Mouse (Mus musculus): ENCODE measurements around the gene Maml2. TPM values are rescaled to one million over a fixed set of nuclear protein-coding genes. Genes with fewer than 3 reads are reported as not detected.
A peak's percentile ranks its signal among the peaks of the same experiment; 100 is the strongest.

Maml2 gene
- polyA plus RNA-seq, 1 experiment from 2014 or later, result 10.7 TPM

DNA sequence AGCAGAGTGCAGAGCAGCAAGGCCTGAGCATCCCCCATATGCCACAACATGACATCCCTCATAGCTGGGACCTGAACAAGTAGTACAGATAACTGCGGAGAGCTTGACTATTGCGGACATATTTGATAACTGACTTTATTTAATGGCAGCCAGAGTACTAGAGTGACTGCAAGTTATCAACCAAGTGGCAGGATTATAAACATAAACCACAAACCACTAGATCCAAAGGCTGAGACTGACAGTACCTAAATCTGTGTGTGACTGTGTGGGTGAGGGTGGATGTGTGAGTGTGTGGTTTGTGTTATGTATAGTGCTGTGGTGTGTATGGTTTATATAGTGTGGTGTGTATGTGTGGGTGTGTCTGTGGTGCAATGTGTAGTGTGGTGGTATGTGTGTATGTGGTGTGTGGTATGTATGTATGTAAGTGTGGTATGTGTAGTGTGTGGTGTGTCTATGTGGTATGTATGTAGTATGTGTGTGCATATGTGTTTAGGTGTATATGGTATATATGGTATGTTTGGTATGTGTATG, 220.7 kb downstream of the Maml2 start:
- 96% methylated on average over 2 of the region's 2 CpGs for WGBS
- Histone ChIP-seq H3K27me3 (ENCODE audit: control insufficient read depth, insufficient read depth, low read length) (no peaks in the 10 kb centered on the region), H3K4me2 (replicated peaks; ENCODE audit: low read depth, low read length) (no peak overlapping the region), H3K4me1 (ENCODE audit: control insufficient read depth, insufficient read depth, low read length) (peaks cover 6% of the 10 kb centered on the region; the same call in 1 of the 2 replicates), H3K4me3 (ENCODE audit: low read length) (no peak overlapping the region), H3K9me3 (ENCODE audit: control insufficient read depth, low read length) (no peaks in the 10 kb centered on the region), H3K27ac (ENCODE audit: low read depth, low read length) (peak overlapping the region; percentile 42; the same call in 1 of the 2 replicates), H3K36me3 (ENCODE audit: control insufficient read depth, insufficient read depth, low read length) (no peaks in the 10 kb centered on the region), H3K9ac (ENCODE audit: low read depth, low read length) (no peak overlapping the region)
- ATAC-seq (ENCODE audit: low FRiP score, low TSS enrichment), result peak; percentile 68; the same call in 1 of the 2 replicates

DNA sequence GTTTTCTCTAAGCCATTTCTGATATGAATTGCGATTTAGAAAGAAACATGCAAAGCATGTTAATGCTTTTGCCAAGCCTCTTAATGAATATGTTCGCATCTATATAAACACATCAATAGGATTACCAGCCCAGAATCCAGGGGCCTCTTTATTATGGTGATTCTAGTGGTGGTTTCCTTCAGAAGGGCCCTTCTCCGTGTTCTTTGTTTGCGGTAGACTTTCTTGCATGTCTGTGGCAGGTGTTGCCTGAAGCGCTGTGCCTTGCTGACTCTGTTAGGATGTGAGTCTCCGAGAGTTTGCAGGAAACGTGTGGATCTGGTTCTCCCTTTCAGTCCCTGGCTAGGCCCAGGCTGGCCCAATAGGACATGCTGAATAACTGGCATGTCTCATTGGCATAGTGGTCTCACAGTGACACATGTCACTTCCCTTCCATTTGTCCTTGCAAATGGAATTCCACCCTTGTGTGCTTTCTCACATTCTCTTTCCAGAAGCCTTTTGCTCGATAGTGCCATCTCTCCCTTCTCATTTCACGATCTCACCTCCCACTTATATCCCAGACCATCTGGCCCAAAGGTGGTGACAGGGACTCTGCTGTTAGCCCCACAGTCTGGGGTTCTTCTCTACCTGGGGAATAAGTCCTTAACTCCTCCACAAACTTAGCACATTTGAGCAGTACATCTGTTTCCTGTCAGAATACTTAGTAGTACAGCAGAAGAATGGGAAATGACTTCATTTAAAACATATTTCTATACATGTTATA, 224.5 kb downstream of the Maml2 start:
- Histone ChIP-seq H3K4me2 (replicated peaks; ENCODE audit: low read depth, low read length) (no peak overlapping the region), H3K4me1 (ENCODE audit: control insufficient read depth, insufficient read depth, low read length) (peaks cover 20% of the 10 kb centered on the region), H3K9me3 (ENCODE audit: control insufficient read depth, low read length) (no peaks in the 10 kb centered on the region), H3K4me3 (ENCODE audit: low read length) (no peak overlapping the region), H3K9ac (ENCODE audit: low read depth, low read length) (no peak overlapping the region), H3K36me3 (ENCODE audit: control insufficient read depth, insufficient read depth, low read length) (no peaks in the 10 kb centered on the region), H3K27ac (ENCODE audit: low read depth, low read length) (no peak overlapping the region), H3K27me3 (ENCODE audit: control insufficient read depth, insufficient read depth, low read length) (no peaks in the 10 kb centered on the region)
- ATAC-seq (ENCODE audit: low FRiP score, low TSS enrichment), result no peak
- WGBS, result 73% methylated on average over 9 of the region's 9 CpGs

DNA sequence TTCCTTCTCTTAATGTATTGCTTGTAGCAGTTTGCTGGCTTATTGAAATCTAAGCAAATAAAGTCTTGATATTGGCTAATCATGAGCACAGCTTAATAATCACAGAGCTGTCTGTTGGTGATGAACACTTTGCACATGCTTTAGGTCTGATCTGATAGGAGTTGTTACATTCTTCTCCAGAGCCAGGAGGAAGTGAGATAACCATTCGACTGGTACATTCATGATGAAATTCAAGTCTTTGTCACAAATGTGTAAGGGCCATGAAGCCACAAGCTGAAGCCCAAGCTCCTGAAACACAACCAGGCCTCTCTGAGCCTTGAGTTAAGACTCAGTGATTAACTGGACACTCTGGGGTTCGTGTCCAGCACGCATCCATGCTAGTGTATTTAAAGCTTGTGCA, 225.3 kb downstream of the Maml2 start:
- no peak overlapping the region for H3K27ac ChIP-seq (ENCODE audit: low read depth, low read length)
- no peaks in the 10 kb centered on the region for H3K27me3 ChIP-seq (ENCODE audit: control insufficient read depth, insufficient read depth, low read length)
- WGBS, result 85% methylated on average over 3 of the region's 3 CpGs
- H3K4me3 ChIP-seq (ENCODE audit: low read length), result no peak overlapping the region
- no peaks in the 10 kb centered on the region for H3K36me3 ChIP-seq (ENCODE audit: control insufficient read depth, insufficient read depth, low read length)
- peaks cover 26% of the 10 kb centered on the region for H3K4me1 ChIP-seq (ENCODE audit: control insufficient read depth, insufficient read depth, low read length)
- no peak for ATAC-seq (ENCODE audit: low FRiP score, low TSS enrichment)
- no peaks in the 10 kb centered on the region for H3K9me3 ChIP-seq (ENCODE audit: control insufficient read depth, low read length)
- no peak overlapping the region for H3K9ac ChIP-seq (ENCODE audit: low read depth, low read length)
- no peak overlapping the region for H3K4me2 ChIP-seq (replicated peaks; ENCODE audit: low read depth, low read length)

DNA sequence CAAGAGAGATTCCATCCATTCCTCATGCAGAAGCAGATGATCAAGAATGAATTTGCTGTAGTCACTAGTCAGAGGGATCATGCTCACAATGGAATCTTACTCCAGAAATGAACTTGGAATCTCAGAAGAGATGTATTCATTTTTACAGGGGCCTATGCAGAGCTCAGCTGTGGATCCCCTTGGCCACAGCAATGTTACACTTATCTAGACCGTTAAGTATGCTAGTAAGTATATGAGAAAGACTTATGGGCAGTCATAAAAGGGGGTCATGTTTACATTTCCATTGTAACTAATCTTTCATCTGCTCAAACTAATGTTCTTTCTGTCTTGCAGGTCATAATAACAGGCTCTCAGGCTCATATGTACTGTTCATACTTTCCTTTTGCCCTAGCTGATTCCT, 227.3 kb downstream of the Maml2 start:
- H3K27me3 ChIP-seq (ENCODE audit: control insufficient read depth, insufficient read depth, low read length), result no peaks in the 10 kb centered on the region
- ATAC-seq (ENCODE audit: low FRiP score, low TSS enrichment), result peak; percentile 19; the same call in 1 of the 2 replicates
- H3K27ac ChIP-seq (ENCODE audit: low read depth, low read length), result peak overlapping the region; percentile 70
- no peaks in the 10 kb centered on the region for H3K9me3 ChIP-seq (ENCODE audit: control insufficient read depth, low read length)
- H3K9ac ChIP-seq (ENCODE audit: low read depth, low read length), result no peak overlapping the region
- WGBS, result 55% methylated on average over 1 of the region's 1 CpGs
- H3K4me1 ChIP-seq (ENCODE audit: control insufficient read depth, insufficient read depth, low read length), result peaks cover 30% of the 10 kb centered on the region
- H3K4me3 ChIP-seq (ENCODE audit: low read length), result no peak overlapping the region
- no peak overlapping the region for H3K4me2 ChIP-seq (replicated peaks; ENCODE audit: low read depth, low read length)
- H3K36me3 ChIP-seq (ENCODE audit: control insufficient read depth, insufficient read depth, low read length), result no peaks in the 10 kb centered on the region

DNA sequence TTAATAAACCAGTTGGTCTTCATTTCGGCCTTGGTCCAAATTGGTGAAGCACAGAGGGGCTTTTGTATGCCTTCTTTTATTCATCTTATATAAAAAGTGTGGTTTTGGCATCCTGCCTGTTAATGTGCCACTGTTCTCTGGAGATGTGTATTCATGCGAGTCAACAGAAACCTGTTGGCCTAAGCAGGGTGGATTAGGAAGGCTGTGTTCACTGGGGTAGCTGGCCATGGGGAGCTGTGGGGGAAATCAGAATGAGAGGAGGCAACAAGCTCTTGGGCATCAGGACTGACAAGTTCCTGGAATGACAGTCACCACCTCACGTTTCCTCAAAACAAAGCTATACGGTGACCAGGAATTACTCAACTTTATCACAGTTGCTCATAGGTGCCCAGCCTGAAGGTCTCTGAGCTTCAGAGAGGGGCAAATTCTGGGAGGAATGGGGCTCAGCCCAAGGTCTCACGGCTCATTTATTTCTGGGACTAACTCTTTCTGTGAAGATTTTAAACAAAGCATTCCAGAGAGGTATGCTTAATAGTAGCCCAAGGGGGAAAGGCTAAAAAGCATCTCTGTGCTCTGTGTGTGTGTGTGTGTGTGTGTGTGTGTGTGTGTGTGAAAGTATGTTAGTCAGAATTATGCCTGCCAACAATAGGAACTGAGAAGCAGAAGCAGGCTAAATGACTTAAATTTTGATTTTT, 228.0 kb downstream of the Maml2 start:
- Histone ChIP-seq H3K4me1 (ENCODE audit: control insufficient read depth, insufficient read depth, low read length) (peaks cover 33% of the 10 kb centered on the region), H3K36me3 (ENCODE audit: control insufficient read depth, insufficient read depth, low read length) (no peaks in the 10 kb centered on the region), H3K27me3 (ENCODE audit: control insufficient read depth, insufficient read depth, low read length) (no peaks in the 10 kb centered on the region), H3K9ac (ENCODE audit: low read depth, low read length) (no peak overlapping the region), H3K9me3 (ENCODE audit: control insufficient read depth, low read length) (no peaks in the 10 kb centered on the region), H3K4me3 (ENCODE audit: low read length) (no peak overlapping the region), H3K4me2 (replicated peaks; ENCODE audit: low read depth, low read length) (no peak overlapping the region), H3K27ac (ENCODE audit: low read depth, low read length) (peak overlapping the region; percentile 70)
- 53% methylated on average over 5 of the region's 5 CpGs for WGBS
- peak; percentile 68 for ATAC-seq (ENCODE audit: low FRiP score, low TSS enrichment)

DNA sequence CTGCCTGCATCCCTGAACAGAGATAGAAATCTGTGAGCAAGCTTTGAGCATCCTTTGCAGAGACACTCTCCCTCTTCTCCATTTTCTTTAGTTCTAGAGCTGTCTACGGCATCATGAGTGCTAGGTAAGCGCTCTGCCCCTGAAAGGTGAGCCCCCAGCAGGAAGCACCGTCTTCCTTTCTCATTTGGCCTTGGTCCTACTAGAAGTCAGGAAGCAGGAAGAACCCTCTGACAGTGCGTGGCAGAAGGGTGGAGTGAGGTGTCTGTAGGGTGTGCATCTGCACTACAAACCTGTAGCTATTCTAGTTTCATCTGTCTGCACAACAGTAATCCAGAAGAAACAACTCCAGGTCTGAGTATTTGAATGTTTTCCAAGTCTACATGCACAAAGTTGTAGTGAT, 232.8 kb downstream of the Maml2 start:
- ATAC-seq (ENCODE audit: low FRiP score, low TSS enrichment), result no peak
- WGBS, result 78% methylated on average over 4 of the region's 4 CpGs

DNA sequence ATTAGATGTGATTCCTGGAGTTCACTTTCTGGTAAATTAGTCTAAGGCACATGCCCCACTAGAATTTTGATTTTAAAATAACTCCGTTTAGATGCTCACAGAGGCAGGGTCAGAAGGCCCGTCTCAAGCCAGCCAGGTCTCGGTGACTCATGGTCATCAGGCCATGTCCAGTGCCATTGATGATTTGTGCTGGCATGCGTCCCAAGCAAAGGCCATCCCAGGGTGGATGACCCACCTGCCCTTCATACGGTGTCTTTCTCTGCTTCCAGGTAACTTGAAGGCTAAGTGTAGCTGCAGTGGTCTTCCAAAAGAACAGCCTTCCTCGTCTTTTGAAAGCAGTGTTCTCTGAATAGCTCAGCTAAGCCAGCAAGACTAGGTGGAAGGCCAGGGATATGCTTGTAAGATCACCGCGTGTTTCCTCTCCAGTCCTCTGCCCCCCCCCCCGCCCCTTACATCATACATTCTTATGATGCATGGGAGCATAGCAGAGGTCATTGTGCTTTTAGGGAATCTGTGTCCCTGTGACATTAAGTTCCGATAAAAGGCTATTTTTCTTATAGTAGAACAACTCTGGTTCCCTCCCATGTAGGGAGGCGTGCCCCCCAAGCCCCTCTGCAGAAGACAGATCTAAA, 235.4 kb downstream of the Maml2 start:
- no peaks in the 10 kb centered on the region for H3K27me3 ChIP-seq (ENCODE audit: control insufficient read depth, insufficient read depth, low read length)
- no peak overlapping the region for H3K9ac ChIP-seq (ENCODE audit: low read depth, low read length)
- no peak overlapping the region for H3K4me3 ChIP-seq (ENCODE audit: low read length)
- ATAC-seq (ENCODE audit: low FRiP score, low TSS enrichment), result no peak
- H3K4me1 ChIP-seq (ENCODE audit: control insufficient read depth, insufficient read depth, low read length), result peaks cover 35% of the 10 kb centered on the region
- no peaks in the 10 kb centered on the region for H3K36me3 ChIP-seq (ENCODE audit: control insufficient read depth, insufficient read depth, low read length)
- H3K4me2 ChIP-seq (replicated peaks; ENCODE audit: low read depth, low read length), result no peak overlapping the region
- H3K27ac ChIP-seq (ENCODE audit: low read depth, low read length), result no peak overlapping the region
- WGBS, result 62% methylated on average over 11 of the region's 11 CpGs
- peaks cover 9% of the 10 kb centered on the region for H3K9me3 ChIP-seq (ENCODE audit: control insufficient read depth, low read length)

More for the DNA sequence above, 232.8 kb downstream of the Maml2 start:
- Histone ChIP-seq H3K4me3 (ENCODE audit: low read length) (no peak overlapping the region), H3K36me3 (ENCODE audit: control insufficient read depth, insufficient read depth, low read length) (no peaks in the 10 kb centered on the region), H3K9me3 (ENCODE audit: control insufficient read depth, low read length) (peaks cover 9% of the 10 kb centered on the region), H3K4me1 (ENCODE audit: control insufficient read depth, insufficient read depth, low read length) (peaks cover 28% of the 10 kb centered on the region), H3K4me2 (replicated peaks; ENCODE audit: low read depth, low read length) (no peak overlapping the region), H3K27me3 (ENCODE audit: control insufficient read depth, insufficient read depth, low read length) (no peaks in the 10 kb centered on the region), H3K9ac (ENCODE audit: low read depth, low read length) (no peak overlapping the region), H3K27ac (ENCODE audit: low read depth, low read length) (peak overlapping the region; percentile 42; the same call in 1 of the 2 replicates)

DNA sequence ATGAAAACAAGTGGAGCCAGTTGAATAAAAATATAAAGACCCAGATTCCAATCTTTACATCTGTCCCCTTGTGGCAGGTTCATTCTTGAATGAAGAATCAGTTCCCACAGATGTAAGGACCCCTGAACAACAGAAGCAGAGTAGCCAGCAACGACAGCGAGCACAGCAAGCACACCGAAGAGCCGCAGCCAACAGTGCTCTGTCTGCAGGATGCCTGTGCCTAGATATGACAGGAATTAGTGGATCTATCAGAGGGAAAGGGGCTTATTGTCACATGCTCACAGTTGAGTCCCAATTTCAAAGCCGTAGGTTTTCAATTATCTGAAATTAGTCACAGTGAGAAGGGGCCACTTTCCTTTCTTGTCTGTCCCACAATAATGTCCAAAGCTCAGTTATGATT, 238.0 kb downstream of the Maml2 start:
- Histone ChIP-seq H3K4me1 (ENCODE audit: control insufficient read depth, insufficient read depth, low read length) (peaks cover 54% of the 10 kb centered on the region), H3K9me3 (ENCODE audit: control insufficient read depth, low read length) (peaks cover 9% of the 10 kb centered on the region), H3K4me3 (ENCODE audit: low read length) (no peak overlapping the region), H3K9ac (ENCODE audit: low read depth, low read length) (no peak overlapping the region), H3K36me3 (ENCODE audit: control insufficient read depth, insufficient read depth, low read length) (no peaks in the 10 kb centered on the region), H3K27ac (ENCODE audit: low read depth, low read length) (no peak overlapping the region), H3K4me2 (replicated peaks; ENCODE audit: low read depth, low read length) (no peak overlapping the region), H3K27me3 (ENCODE audit: control insufficient read depth, insufficient read depth, low read length) (no peaks in the 10 kb centered on the region)
- 63% methylated on average over 5 of the region's 5 CpGs for WGBS
- no peak for ATAC-seq (ENCODE audit: low FRiP score, low TSS enrichment)
